Mouse (Mus musculus): ENCODE measurements around the gene E330034G19Rik. TPM values are rescaled to one million over a fixed set of nuclear protein-coding genes. Genes with fewer than 3 reads are reported as not detected.
"Not testable (repeated sequence)": the region's sequence is repeated elsewhere in the genome, so short reads cannot be mapped to it uniquely, and the experiment has no call there.

The E330034G19Rik gene
- polyA plus RNA-seq, 1 experiment: not detected

DNA sequence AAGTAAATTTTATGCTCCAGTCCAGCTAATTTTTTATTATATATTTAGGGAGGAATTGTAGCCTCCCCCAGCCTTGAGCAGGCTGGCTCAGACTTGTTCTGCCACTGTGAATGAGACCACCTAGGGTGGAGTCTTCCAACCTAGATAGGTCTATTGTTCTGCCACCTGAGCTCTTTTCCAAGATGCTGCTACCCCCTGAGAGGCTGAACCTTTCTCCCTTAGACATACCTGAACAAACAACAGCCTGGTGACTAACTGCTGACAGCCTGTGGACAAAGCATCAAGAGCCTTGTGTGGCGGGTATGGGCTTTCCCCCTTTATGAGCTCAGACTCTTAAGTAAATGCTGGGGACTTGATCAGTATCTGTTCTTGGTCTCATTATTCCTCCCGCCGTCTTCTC is 54.0 kb downstream of the E330034G19Rik start:
- DNase-seq (ENCODE audit: low spot score): not testable (repeated sequence)

DNA sequence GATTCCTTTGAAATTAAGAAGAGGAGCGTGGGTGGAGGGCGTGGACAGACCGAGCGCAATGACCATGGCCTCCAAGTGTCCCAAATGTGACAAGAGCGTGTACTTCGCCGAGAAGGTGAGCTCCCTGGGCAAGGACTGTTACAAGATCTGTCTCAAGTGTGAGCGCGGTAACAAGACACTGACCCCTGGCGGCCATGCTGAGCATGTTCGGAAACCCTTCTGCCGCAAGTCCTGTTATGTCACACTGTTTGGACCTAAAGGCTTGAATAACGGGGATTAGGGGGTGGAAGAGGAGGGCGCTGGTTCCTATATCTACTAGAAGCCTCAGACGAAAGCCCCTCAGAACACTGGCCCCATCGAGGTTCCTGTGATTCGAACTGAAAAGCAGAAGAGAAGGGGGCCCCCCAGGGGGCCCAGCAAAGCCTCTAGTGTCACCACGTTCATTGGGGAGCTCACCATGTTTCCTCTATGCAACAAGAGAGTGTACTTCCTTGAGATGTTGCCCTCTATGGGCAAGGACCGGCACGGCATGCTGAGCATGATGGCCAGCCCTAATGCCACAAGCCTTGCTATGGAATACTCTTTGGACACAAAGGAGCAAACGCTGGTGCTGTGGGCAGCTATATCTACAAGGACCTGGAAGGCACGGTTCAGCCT is 65.4 kb downstream of the E330034G19Rik start:
- DNase-seq (ENCODE audit: low spot score): no peak

Other genes with a start within 250 kb of the E330034G19Rik start
- 19.2 and 24.0 TPM in 2 replicates for gene Dlg5, start 47.3 kb upstream of the E330034G19Rik start, polyA plus RNA-seq (2012; rRNA removed)
- 11.4 and 12.7 TPM in 2 replicates for gene Polr3a, start 193.8 kb downstream of the E330034G19Rik start, polyA plus RNA-seq (2012; rRNA removed)
- gene Rps24, start 193.9 kb downstream of the E330034G19Rik start, polyA plus RNA-seq (2012; rRNA removed): 3,174 and 4,024 TPM in 2 replicates